Mouse (Mus musculus) kidney, adult 2 months (tissue): ENCODE data around the gene Adat1.

ENCODE experiments used
- CTCF ChIP-seq: fragments of 200-500 bp; conservative IDR thresholded peaks from 2 replicates; pipeline ENCODE4 v1.5.1; 2011; ENCODE audit warnings: low read depth, mild to moderate bottlenecking, control low read depth, low read length, moderate library complexity, mixed read lengths; ENCODE audit not compliant: insufficient read depth, insufficient read length
- POLR2A ChIP-seq: fragments of 200-500 bp; IDR thresholded peaks from one replicate; pipeline ENCODE4 v1.6.1; 2011; ENCODE audit warnings: low read depth, low read length, control low read depth

DNA sequence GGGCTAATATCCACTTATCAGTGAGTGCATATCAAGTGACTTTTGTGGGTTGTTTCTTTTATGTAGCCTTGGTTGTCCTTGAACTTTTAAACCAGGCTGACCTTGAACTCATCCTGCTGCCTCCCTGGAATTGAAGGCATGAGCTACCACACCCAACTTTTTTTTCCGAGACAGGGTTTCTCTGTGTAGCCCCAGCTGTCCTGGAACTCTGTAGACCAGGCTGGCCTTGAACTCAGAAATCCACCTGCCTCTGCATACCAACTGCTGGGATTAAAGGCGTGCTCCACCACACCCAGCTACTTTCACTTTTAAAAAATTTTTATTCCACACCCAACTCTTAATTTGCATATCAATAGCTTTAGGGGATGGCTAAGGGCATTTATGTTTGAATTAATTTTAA, 48.6 kb downstream of the Adat1 start:
- TF ChIP-seq CTCF (no peak), POLR2A (no peak)
